Mouse (Mus musculus) neural tube, embryonic 11.5 days (tissue): Measurements from ENCODE around the gene Pif1. TPM values are rescaled to one million over a fixed set of nuclear protein-coding genes. Genes with fewer than 3 reads are reported as not detected.
A peak's percentile ranks its signal among the peaks of the same experiment; 100 is the strongest.

Experiments
- ATAC-seq: fragments of 200-750 bp; cut with Nextera tagmentation; 2 replicates; pipeline ENCODE4 v1.8.0; 2017; ENCODE audit warnings: moderate number of reproducible peaks, mild to moderate bottlenecking, moderate TSS enrichment, moderate library complexity; ENCODE audit not compliant: insufficient read depth, low FRiP score, low TSS enrichment
- DNase-seq: peaks from one replicate; pipeline ENCODE4 v3.0.0-alpha.2; 2015; ENCODE audit warnings: low spot score
- H3K27ac ChIP-seq: fragments of 300-500 bp; sonication (generic); 2 replicates; pipeline ENCODE4 v1.5.1; 2014; ENCODE audit warnings: low read depth, mild to moderate bottlenecking, low read length
- H3K27me3 ChIP-seq: fragments of 300-500 bp; sonication (generic); 2 replicates; pipeline ENCODE4 v1.6.1; 2014; ENCODE audit warnings: mild to moderate bottlenecking, low read length, mixed read lengths; ENCODE audit not compliant: control insufficient read depth, insufficient read depth
- H3K36me3 ChIP-seq: fragments of 300-500 bp; sonication (generic); 2 replicates; pipeline ENCODE4 v1.6.1; 2014; ENCODE audit warnings: mild to moderate bottlenecking, low read length, moderate library complexity, mixed read lengths; ENCODE audit not compliant: control insufficient read depth, insufficient read depth
- H3K4me1 ChIP-seq: fragments of 300-500 bp; sonication (generic); 2 replicates; pipeline ENCODE4 v1.6.1; 2014; ENCODE audit warnings: low read length, mixed read lengths; ENCODE audit not compliant: control insufficient read depth, insufficient read depth
- H3K4me2 ChIP-seq: fragments of 300-500 bp; sonication (generic); 2 replicates; pipeline ENCODE4 v1.6.1; 2014; ENCODE audit warnings: low read depth, mild to moderate bottlenecking, moderate library complexity
- H3K4me3 ChIP-seq: fragments of 300-500 bp; sonication (generic); 2 replicates; pipeline ENCODE4 v1.5.1; 2014; ENCODE audit warnings: low read depth, low read length
- H3K9ac ChIP-seq: fragments of 300-500 bp; sonication (generic); 2 replicates; pipeline ENCODE4 v1.6.1; 2014; ENCODE audit warnings: mild to moderate bottlenecking, low read length
- H3K9me3 ChIP-seq: fragments of 300-500 bp; sonication (generic); 2 replicates; pipeline ENCODE4 v1.6.1; 2016; ENCODE audit warnings: low read length; ENCODE audit not compliant: control insufficient read depth
- WGBS: fragments of 180-500 bp; shearing (Covaris S2); extraction: QIAGEN DNeasy Blood & Tissue Kit; methylation state at CpG from one replicate; pipeline ENCODE4 v1.1.7; 2014; 5-methylcytosine and 5-hydroxymethylcytosine counted together
- polyA plus RNA-seq: library from polyadenylated mRNA; unstranded; fragments of >200 nt; fragmentation: Nextera tagmentation; extraction: Ambion mirVana; gene quantifications from 2 replicates; pipeline ENCODE4 v1.2.1, GENCODE M21; 2014

The Pif1 gene
- polyA plus RNA-seq, 1 experiment from 2014 or later = 10.2 TPM

- Histone ChIP-seq H3K4me1 (no peaks in the 10 kb centered on the region), H3K9me3 (no peaks in the 10 kb centered on the region), H3K9ac (no peak overlapping the region), H3K4me2 (no peak overlapping the region), H3K27ac (no peak overlapping the region), H3K4me3 (no peak overlapping the region), H3K36me3 (no peaks in the 10 kb centered on the region), H3K27me3 (no peaks in the 10 kb centered on the region)
- ATAC-seq (no peak), DNase-seq (no peak)
- WGBS = 68% methylated on average over 3 of the region's 3 CpGs
Observed at GRCm38 (mm10) chr9:65619311-65619710, 32.4 kb downstream of the Pif1 start.

DNA sequence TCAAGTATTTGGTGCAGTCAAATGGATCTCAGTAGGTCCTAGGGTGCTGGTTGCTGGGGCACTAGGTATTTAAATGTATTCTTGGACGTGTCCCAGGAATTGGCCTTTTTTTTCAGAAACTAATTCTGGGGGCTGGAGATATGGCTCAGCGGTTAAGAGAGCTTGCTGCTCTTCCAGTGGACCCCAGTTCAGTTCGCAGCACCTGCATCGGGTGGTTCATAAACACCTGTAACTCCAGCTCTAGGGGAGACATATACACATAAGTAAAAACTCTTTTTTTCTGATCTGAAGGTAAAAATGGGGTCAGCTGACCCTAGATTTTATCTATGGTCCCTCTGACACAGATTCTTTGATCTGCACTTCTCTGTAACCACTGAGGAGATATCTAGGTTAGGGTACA is 34.2 kb downstream of the Pif1 start:
- Histone ChIP-seq H3K4me3 (no peak overlapping the region), H3K9ac (no peak overlapping the region), H3K4me1 (no peaks in the 10 kb centered on the region), H3K27me3 (no peaks in the 10 kb centered on the region), H3K9me3 (no peaks in the 10 kb centered on the region), H3K4me2 (no peak overlapping the region), H3K27ac (no peak overlapping the region), H3K36me3 (no peaks in the 10 kb centered on the region)
- ATAC-seq (no peak), DNase-seq (no peak)
- 89% methylated on average over 4 of the region's 4 CpGs for WGBS

DNA sequence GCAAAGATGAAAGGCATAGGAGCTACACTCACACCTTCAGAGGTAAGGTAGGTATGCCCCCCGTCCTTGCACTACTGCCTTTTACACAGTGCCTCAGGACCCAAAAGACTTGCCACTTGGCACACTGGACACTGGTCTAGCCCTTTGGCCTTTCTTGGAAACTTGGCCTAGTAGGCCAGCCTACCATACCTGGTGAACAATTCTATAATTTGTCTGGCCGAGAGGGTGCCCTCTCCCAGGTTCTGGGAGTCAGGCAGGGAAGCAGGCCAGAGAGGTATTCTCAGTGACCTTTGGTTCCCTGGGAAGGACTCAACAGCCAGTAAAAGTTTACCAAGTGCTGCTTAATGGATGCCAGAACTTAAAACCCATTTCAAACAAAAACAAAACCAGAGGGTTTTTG is 34.7 kb downstream of the Pif1 start:
- ATAC-seq = no peak
- no peak overlapping the region for H3K9ac ChIP-seq
- 78% methylated on average over 2 of the region's 2 CpGs for WGBS

GRCm38 (mm10) chr9:65622826-65623225 is 35.9 kb downstream of the Pif1 start:
- Histone ChIP-seq H3K4me3 (no peak overlapping the region), H3K27me3 (no peaks in the 10 kb centered on the region), H3K9me3 (no peaks in the 10 kb centered on the region), H3K36me3 (no peaks in the 10 kb centered on the region), H3K9ac (no peak overlapping the region), H3K4me1 (no peaks in the 10 kb centered on the region), H3K4me2 (no peak overlapping the region), H3K27ac (no peak overlapping the region)
- 81% methylated on average over 5 of the region's 5 CpGs for WGBS
- DNase-seq = no peak
- no peak for ATAC-seq

More for the DNA sequence above, 34.7 kb downstream of the Pif1 start:
- Histone ChIP-seq H3K4me2 (no peak overlapping the region), H3K27me3 (no peaks in the 10 kb centered on the region), H3K27ac (no peak overlapping the region), H3K4me1 (no peaks in the 10 kb centered on the region), H3K36me3 (no peaks in the 10 kb centered on the region), H3K4me3 (no peak overlapping the region), H3K9me3 (no peaks in the 10 kb centered on the region)
- DNase-seq = no peak

DNA sequence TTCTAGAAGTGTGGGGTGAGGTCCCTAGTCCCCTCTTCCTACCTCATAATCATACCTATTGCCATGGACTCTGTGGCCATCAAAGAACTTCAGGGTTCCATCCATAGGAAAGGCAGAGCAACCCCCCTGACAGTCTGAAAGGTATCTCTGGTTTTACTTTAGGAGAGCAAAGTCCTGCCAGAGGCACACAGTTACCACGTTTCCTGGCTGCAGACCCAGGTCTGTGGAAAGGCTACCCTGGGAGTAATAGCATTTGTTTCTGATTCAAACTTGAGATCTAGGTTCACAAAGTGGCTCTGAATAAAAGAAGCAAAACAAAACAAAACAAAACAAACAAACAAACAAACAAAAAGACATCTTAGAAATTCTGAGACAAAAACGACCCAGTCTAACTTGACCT is 37.3 kb downstream of the Pif1 start:
- ATAC-seq (no peak), DNase-seq (no peak)
- no peak overlapping the region for H3K27ac ChIP-seq
- no peak overlapping the region for H3K9ac ChIP-seq
- H3K4me2 ChIP-seq = no peak overlapping the region
- H3K9me3 ChIP-seq = no peaks in the 10 kb centered on the region
- H3K36me3 ChIP-seq = no peaks in the 10 kb centered on the region
- H3K27me3 ChIP-seq = peaks cover 9% of the 10 kb centered on the region
- peaks cover 6% of the 10 kb centered on the region for H3K4me1 ChIP-seq
- H3K4me3 ChIP-seq = no peak overlapping the region
- WGBS = 78% methylated on average over 2 of the region's 2 CpGs

- Histone ChIP-seq H3K36me3 (no peaks in the 10 kb centered on the region), H3K27me3 (peaks cover 21% of the 10 kb centered on the region), H3K4me3 (peak within 1 kb of the TSS; percentile 53), H3K27ac (no peak within 1 kb of the TSS), H3K9me3 (no peaks in the 10 kb centered on the region), H3K4me2 (peak within 1 kb of the TSS; percentile 84), H3K9ac (peak within 1 kb of the TSS; percentile 63), H3K4me1 (peaks cover 13% of the 10 kb centered on the region)
- ATAC-seq = no peak
- DNase-seq = peak; percentile 46
- WGBS = 1% methylated on average over 36 of the region's 40 CpGs
Observed at GRCm38 (mm10) chr9:65629025-65629766, 42.2 kb downstream of the Pif1 start, which contains the start of gene Rbpms2. Rbpms2 (plus strand) TSS chr9:65629648.

DNA sequence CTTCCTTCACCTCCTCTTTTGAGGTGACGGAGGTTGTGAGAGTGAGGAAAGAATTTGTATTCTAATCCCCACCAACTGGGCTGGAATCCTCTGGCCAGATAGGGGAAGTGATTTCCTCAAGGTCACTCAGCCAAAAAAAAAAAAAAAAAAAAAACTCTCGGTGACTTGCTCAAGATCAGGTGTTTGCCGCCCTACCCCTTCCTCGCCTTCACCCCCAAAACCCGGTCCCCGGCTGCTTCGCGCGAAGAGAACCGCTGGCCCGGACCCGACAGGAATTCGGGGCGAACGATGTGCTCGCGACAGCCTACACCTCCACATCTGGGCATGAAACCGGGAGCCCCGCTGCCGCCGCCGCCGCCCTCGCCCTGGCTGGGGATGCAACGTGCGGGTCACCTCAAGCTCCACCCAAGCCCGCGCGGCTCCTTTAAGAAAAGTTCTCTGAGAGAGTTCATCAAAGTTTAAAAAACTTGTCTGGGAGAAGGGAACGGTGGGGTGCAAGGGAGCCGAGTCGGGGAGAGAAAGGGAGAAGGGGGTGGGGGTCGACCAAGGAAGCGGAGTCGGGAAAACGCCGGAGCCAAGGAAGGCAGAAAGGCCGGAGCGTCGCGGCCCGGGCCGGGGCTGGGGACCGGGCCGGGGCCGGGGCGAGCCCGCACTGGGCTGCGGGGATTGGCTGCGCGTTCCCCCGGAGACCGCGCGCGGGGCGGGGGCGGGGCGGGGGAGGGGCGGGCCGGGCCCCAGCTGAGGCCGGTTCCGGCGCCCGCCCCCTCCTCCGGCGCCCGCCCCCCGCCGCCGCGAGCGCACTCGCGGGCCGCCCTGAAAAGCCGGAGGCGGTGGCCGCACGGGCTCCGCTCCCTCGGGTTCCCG is 43.0 kb downstream of the Pif1 start:
- WGBS = under 1% methylated on average over 54 of the region's 83 CpGs
- H3K9me3 ChIP-seq = no peaks in the 10 kb centered on the region
- peak overlapping the region; percentile 63 for H3K9ac ChIP-seq
- H3K4me1 ChIP-seq = peaks cover 13% of the 10 kb centered on the region
- H3K27ac ChIP-seq = no peak overlapping the region
- peak; percentile 67 for DNase-seq
- H3K27me3 ChIP-seq = peaks cover 21% of the 10 kb centered on the region
- peak overlapping the region; percentile 53 for H3K4me3 ChIP-seq
- H3K4me2 ChIP-seq = peak overlapping the region; percentile 84
- peak; percentile 80 for ATAC-seq
- H3K36me3 ChIP-seq = no peaks in the 10 kb centered on the region

DNA sequence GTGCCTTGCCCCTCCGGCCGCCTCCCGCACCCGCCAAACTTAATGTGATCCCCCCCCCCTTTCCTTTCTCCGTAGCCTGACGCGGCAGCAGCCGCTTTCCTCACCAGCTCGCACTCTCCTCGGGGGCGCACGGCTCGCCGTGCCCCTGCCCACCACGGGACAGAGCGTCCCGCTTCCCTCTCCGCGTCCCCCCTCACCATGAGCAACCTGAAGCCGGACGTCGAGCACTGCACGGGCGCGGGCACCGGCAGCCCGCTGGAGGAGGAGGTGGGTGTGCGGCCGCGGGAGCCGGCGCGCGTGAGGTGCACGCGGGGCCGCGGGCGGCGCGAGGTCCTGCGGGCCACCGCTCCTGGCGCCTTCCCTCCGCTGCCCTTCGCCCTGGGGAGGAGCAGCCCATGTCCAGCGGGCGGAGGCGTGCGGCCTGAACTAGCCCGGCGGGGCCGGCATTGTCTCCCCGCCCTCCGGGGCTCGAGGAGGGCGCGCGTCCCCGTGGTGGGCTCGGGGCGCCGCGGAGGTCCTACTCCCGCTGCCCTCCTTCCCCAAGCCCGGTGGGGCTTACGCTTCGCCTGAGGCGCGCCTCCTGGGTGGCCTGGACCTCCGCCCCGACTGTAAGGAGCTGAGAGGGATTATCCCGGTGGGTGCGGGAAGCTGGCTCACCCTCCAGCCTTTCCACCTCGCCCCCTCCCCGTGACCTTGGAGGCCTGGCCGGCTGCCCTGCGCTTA is 43.8 kb downstream of the Pif1 start:
- Histone ChIP-seq H3K4me3 (peak overlapping the region; percentile 53), H3K4me2 (peak overlapping the region; percentile 84), H3K9me3 (no peaks in the 10 kb centered on the region), H3K9ac (peak overlapping the region; percentile 63), H3K27me3 (peaks cover 21% of the 10 kb centered on the region), H3K4me1 (peaks cover 13% of the 10 kb centered on the region), H3K27ac (no peak overlapping the region), H3K36me3 (no peaks in the 10 kb centered on the region)
- ATAC-seq = peak; percentile 61
- under 1% methylated on average over 60 of the region's 78 CpGs for WGBS
- peak; percentile 67 for DNase-seq
